Mouse (Mus musculus) olfactory bulb, adult 2 months (tissue): Measurements from ENCODE around the gene Prr5l. TPM values are rescaled to one million over a fixed set of nuclear protein-coding genes. Genes with fewer than 3 reads are reported as not detected.
"Not testable (repeated sequence)": the region's sequence is repeated elsewhere in the genome, so short reads cannot be mapped to it uniquely, and the experiment has no call there.

ENCODE experiments used
- H3K27ac ChIP-seq: fragments of 200-500 bp; 2 replicates; pipeline ENCODE4 v1.5.1; 2012; ENCODE audit warnings: low read depth, low read length; ENCODE audit not compliant: insufficient read depth
- H3K4me1 ChIP-seq: fragments of 200-500 bp; 2 replicates; pipeline ENCODE4 v1.6.1; 2012; ENCODE audit warnings: low read length; ENCODE audit not compliant: control insufficient read depth, insufficient read depth
- H3K4me3 ChIP-seq: fragments of 200-500 bp; 2 replicates; pipeline ENCODE4 v1.5.1; 2012; ENCODE audit warnings: mild to moderate bottlenecking, low read depth, low read length, moderate library complexity; ENCODE audit not compliant: insufficient read depth
- CTCF ChIP-seq: fragments of 200-500 bp; IDR thresholded peaks from 2 replicates; pipeline ENCODE4 v1.5.1; 2012; ENCODE audit warnings: low read depth, mild to moderate bottlenecking, low read length, moderate library complexity; ENCODE audit not compliant: insufficient read depth
- POLR2A ChIP-seq: fragments of 200-500 bp; IDR thresholded peaks from 2 replicates; pipeline ENCODE4 v1.6.1; 2012; ENCODE audit warnings: mild to moderate bottlenecking, low read depth, low read length, moderate library complexity; ENCODE audit not compliant: insufficient read depth
- WGBS: fragments of 180-500 bp; shearing (Covaris S2); methylation state at CpG from one replicate; pipeline ENCODE4 v1.1.7; 2018; 5-methylcytosine and 5-hydroxymethylcytosine counted together
- polyA plus RNA-seq: library from polyadenylated mRNA; stranded (reverse); fragments of >200 nt; gene quantifications from 2 replicates; pipeline ENCODE4 v1.2.4, GENCODE M21; 2012; ENCODE audit warnings: low replicate concordance; ENCODE audit not compliant: missing spikeins, insufficient read depth, insufficient read length

Gene Prr5l
- polyA plus RNA-seq, 1 experiment, result not detected

GRCm38 (mm10) chr2:101751236-101751922, 131.4 kb downstream of the Prr5l start:
- no peak overlapping the region for H3K27ac ChIP-seq
- peaks cover 7% of the 10 kb centered on the region; the same call in 1 of the 2 replicates for H3K4me1 ChIP-seq
- H3K4me3 ChIP-seq, result no peak overlapping the region
- WGBS, result 71% methylated on average over 4 of the region's 4 CpGs
- no peak for TF ChIP-seq POLR2A
- TF ChIP-seq CTCF, result no peak

- no peak overlapping the region for H3K4me3 ChIP-seq
- no peak for TF ChIP-seq POLR2A
- no peak for TF ChIP-seq CTCF
- H3K27ac ChIP-seq, result no peak overlapping the region
- WGBS, result 71% methylated on average over 7 of the region's 7 CpGs
- peaks cover 3% of the 10 kb centered on the region; the same call in 1 of the 2 replicates for H3K4me1 ChIP-seq
Observed at GRCm38 (mm10) chr2:101746537-101746936, 136.3 kb downstream of the Prr5l start.

GRCm38 (mm10) chr2:101745656-101746055, 137.2 kb downstream of the Prr5l start:
- WGBS, result 100% methylated on average over 2 of the region's 2 CpGs
- not testable (repeated sequence) for H3K4me1 ChIP-seq, H3K27ac ChIP-seq, H3K4me3 ChIP-seq

GRCm38 (mm10) chr2:101742072-101742860, 140.6 kb downstream of the Prr5l start:
- TF ChIP-seq POLR2A, result no peak
- TF ChIP-seq CTCF, result no peak
- no peak overlapping the region for H3K27ac ChIP-seq
- H3K4me1 ChIP-seq, result peaks cover 3% of the 10 kb centered on the region; the same call in 1 of the 2 replicates
- no peak overlapping the region for H3K4me3 ChIP-seq
- 81% methylated on average over 7 of the region's 7 CpGs for WGBS

GRCm38 (mm10) chr2:101741653-101742052, 141.2 kb downstream of the Prr5l start:
- 91% methylated on average over 8 of the region's 8 CpGs for WGBS
- no peak overlapping the region for H3K27ac ChIP-seq
- H3K4me1 ChIP-seq, result peaks cover 3% of the 10 kb centered on the region; the same call in 1 of the 2 replicates
- no peak overlapping the region for H3K4me3 ChIP-seq
- no peak for TF ChIP-seq CTCF
- no peak for TF ChIP-seq POLR2A

GRCm38 (mm10) chr2:101739914-101740313, 142.9 kb downstream of the Prr5l start:
- H3K27ac ChIP-seq, result no peak overlapping the region
- no peak overlapping the region for H3K4me3 ChIP-seq
- TF ChIP-seq POLR2A (no peak), CTCF (no peak)
- no peaks in the 10 kb centered on the region for H3K4me1 ChIP-seq
- WGBS, result 88% methylated on average over 5 of the region's 5 CpGs

GRCm38 (mm10) chr2:101733564-101733963, 149.3 kb downstream of the Prr5l start:
- WGBS, result 59% methylated on average over 3 of the region's 3 CpGs
- no peak overlapping the region for H3K4me3 ChIP-seq
- no peak for TF ChIP-seq POLR2A
- TF ChIP-seq CTCF, result no peak
- no peaks in the 10 kb centered on the region for H3K4me1 ChIP-seq
- H3K27ac ChIP-seq, result no peak overlapping the region

GRCm38 (mm10) chr2:101732777-101733210, 150.0 kb downstream of the Prr5l start:
- H3K4me3 ChIP-seq, result no peak overlapping the region
- H3K4me1 ChIP-seq, result no peaks in the 10 kb centered on the region
- TF ChIP-seq POLR2A, result no peak
- 96% methylated on average over 10 of the region's 10 CpGs for WGBS
- no peak overlapping the region for H3K27ac ChIP-seq

GRCm38 (mm10) chr2:101730972-101731371, 151.9 kb downstream of the Prr5l start:
- no peaks in the 10 kb centered on the region for H3K4me1 ChIP-seq
- no peak overlapping the region for H3K4me3 ChIP-seq
- TF ChIP-seq POLR2A, result no peak
- no peak for TF ChIP-seq CTCF
- H3K27ac ChIP-seq, result no peak overlapping the region

GRCm38 (mm10) chr2:101729472-101729871, 153.4 kb downstream of the Prr5l start:
- 88% methylated on average over 1 of the region's 1 CpGs for WGBS
- H3K4me3 ChIP-seq, result no peak overlapping the region
- H3K27ac ChIP-seq, result no peak overlapping the region
- TF ChIP-seq POLR2A (no peak), CTCF (no peak)
- no peaks in the 10 kb centered on the region for H3K4me1 ChIP-seq
